Mouse (Mus musculus): ENCODE measurements around the gene Immt. TPM values are rescaled to one million over a fixed set of nuclear protein-coding genes. Genes with fewer than 3 reads are reported as not detected.

Immt gene
- polyA plus RNA-seq, 1 experiment: 111 TPM

- Histone ChIP-seq H3K27me3 (ENCODE audit: control insufficient read depth, insufficient read depth, insufficient read length) (no peaks in the 10 kb centered on the region), H3K36me3 (ENCODE audit: control insufficient read depth, insufficient read depth) (no peaks in the 10 kb centered on the region), H3K4me3 (ENCODE audit: insufficient read depth, poor library complexity, severe bottlenecking) (no peak overlapping the region), H3K79me2 (ENCODE audit: control insufficient read depth, insufficient read depth) (peaks cover 38% of the 10 kb centered on the region), H3K79me3 (ENCODE audit: low read depth) (peaks cover 13% of the 10 kb centered on the region), H3ac (ENCODE audit: control insufficient read depth, insufficient read length, low read depth) (no peak overlapping the region)
- TF ChIP-seq MAX (IDR thresholded peaks at IDR 0.05) (no peak), USF1 (IDR thresholded peaks at IDR 0.05; ENCODE audit: low read depth) (no peak), MYOG (IDR thresholded peaks at IDR 0.05; ENCODE audit: control insufficient read depth, extremely low read depth, insufficient read length) (no peak), MYOD1 (IDR thresholded peaks at IDR 0.05; ENCODE audit: control insufficient read depth, insufficient read length, low read depth) (no peak), CTCF (IDR thresholded peaks at IDR 0.05; ENCODE audit: control insufficient read depth, insufficient read depth, insufficient read length) (no peak), CEBPB (IDR thresholded peaks at IDR 0.05; ENCODE audit: low read depth) (no peak), FOSL1 (IDR thresholded peaks at IDR 0.05; ENCODE audit: insufficient read depth, low read length, poor library complexity, severe bottlenecking) (no peak)
Observed at GRCm38 (mm10) chr6:71823961-71824360, 7.2 kb upstream of the Immt start.

GRCm38 (mm10) chr6:71826869-71827268 lies 4.3 kb upstream of the Immt start, which contains the start of gene Mrpl35:
TSS of gene Mrpl35 (minus strand) at chr6:71826969.
- Histone ChIP-seq H3K27me3 (ENCODE audit: control insufficient read depth, insufficient read depth, insufficient read length) (no peaks in the 10 kb centered on the region), H3ac (ENCODE audit: control insufficient read depth, insufficient read length, low read depth) (no peak within 1 kb of the TSS), H3K79me3 (ENCODE audit: low read depth) (peaks cover 10% of the 10 kb centered on the region), H3K4me3 (ENCODE audit: insufficient read depth, poor library complexity, severe bottlenecking) (no peak within 1 kb of the TSS), H3K36me3 (ENCODE audit: control insufficient read depth, insufficient read depth) (no peaks in the 10 kb centered on the region), H3K79me2 (ENCODE audit: control insufficient read depth, insufficient read depth) (peaks cover 24% of the 10 kb centered on the region)
- no peak for TF ChIP-seq MAX (IDR thresholded peaks at IDR 0.05)
- no peak for TF ChIP-seq CEBPB (IDR thresholded peaks at IDR 0.05; ENCODE audit: low read depth)
- no peak for TF ChIP-seq MYOD1 (IDR thresholded peaks at IDR 0.05; ENCODE audit: control insufficient read depth, insufficient read length, low read depth)
- no peak for TF ChIP-seq CTCF (IDR thresholded peaks at IDR 0.05; ENCODE audit: control insufficient read depth, insufficient read depth, insufficient read length)
- no peak for TF ChIP-seq USF1 (IDR thresholded peaks at IDR 0.05; ENCODE audit: low read depth)
- no peak for TF ChIP-seq MYOG (IDR thresholded peaks at IDR 0.05; ENCODE audit: control insufficient read depth, extremely low read depth, insufficient read length)

- peaks cover 15% of the 10 kb centered on the region for H3K36me3 ChIP-seq (ENCODE audit: control insufficient read depth, insufficient read depth)
- no peak overlapping the region for H3K4me3 ChIP-seq (ENCODE audit: insufficient read depth, poor library complexity, severe bottlenecking)
- TF ChIP-seq MYOG (IDR thresholded peaks at IDR 0.05; ENCODE audit: control insufficient read depth, extremely low read depth, insufficient read length) (no peak), MYOD1 (IDR thresholded peaks at IDR 0.05; ENCODE audit: control insufficient read depth, insufficient read length, low read depth) (no peak), USF1 (IDR thresholded peaks at IDR 0.05; ENCODE audit: low read depth) (no peak), CEBPB (IDR thresholded peaks at IDR 0.05; ENCODE audit: low read depth) (no peak), MAX (IDR thresholded peaks at IDR 0.05) (no peak), CTCF (IDR thresholded peaks at IDR 0.05; ENCODE audit: control insufficient read depth, insufficient read depth, insufficient read length) (no peak), FOSL1 (IDR thresholded peaks at IDR 0.05; ENCODE audit: insufficient read depth, low read length, poor library complexity, severe bottlenecking) (no peak)
- no peaks in the 10 kb centered on the region for H3K27me3 ChIP-seq (ENCODE audit: control insufficient read depth, insufficient read depth, insufficient read length)
- peaks cover 35% of the 10 kb centered on the region for H3K79me2 ChIP-seq (ENCODE audit: control insufficient read depth, insufficient read depth)
- peaks cover 30% of the 10 kb centered on the region for H3K79me3 ChIP-seq (ENCODE audit: low read depth)
- no peak overlapping the region for H3ac ChIP-seq (ENCODE audit: control insufficient read depth, insufficient read length, low read depth)
Observed at GRCm38 (mm10) chr6:71829768-71830167, 1.4 kb upstream of the Immt start.

- peaks cover 30% of the 10 kb centered on the region for H3K36me3 ChIP-seq (ENCODE audit: control insufficient read depth, insufficient read depth)
- TF ChIP-seq USF1 (IDR thresholded peaks at IDR 0.05; ENCODE audit: low read depth) (peak; percentile 98), MAX (IDR thresholded peaks at IDR 0.05) (no peak)
- peak overlapping the region; percentile 97 for H3K4me3 ChIP-seq (ENCODE audit: insufficient read depth, poor library complexity, severe bottlenecking)
- peaks cover 53% of the 10 kb centered on the region for H3K79me2 ChIP-seq (ENCODE audit: control insufficient read depth, insufficient read depth)
- peak overlapping the region; percentile 96 for H3ac ChIP-seq (ENCODE audit: control insufficient read depth, insufficient read length, low read depth)
- H3K27me3 ChIP-seq (ENCODE audit: control insufficient read depth, insufficient read depth, insufficient read length): no peaks in the 10 kb centered on the region
- peaks cover 46% of the 10 kb centered on the region for H3K79me3 ChIP-seq (ENCODE audit: low read depth)
Observed at GRCm38 (mm10) chr6:71831581-71831960, 440 bp downstream of the Immt start.

GRCm38 (mm10) chr6:71836811-71837210 lies 5.7 kb downstream of the Immt start:
- no peak overlapping the region for H3ac ChIP-seq (ENCODE audit: control insufficient read depth, insufficient read length, low read depth)
- no peak overlapping the region for H3K4me3 ChIP-seq (ENCODE audit: insufficient read depth, poor library complexity, severe bottlenecking)
- no peaks in the 10 kb centered on the region for H3K27me3 ChIP-seq (ENCODE audit: control insufficient read depth, insufficient read depth, insufficient read length)
- TF ChIP-seq CEBPB (IDR thresholded peaks at IDR 0.05; ENCODE audit: low read depth): no peak
- TF ChIP-seq MYOD1 (IDR thresholded peaks at IDR 0.05; ENCODE audit: control insufficient read depth, insufficient read length, low read depth): no peak
- TF ChIP-seq CTCF (IDR thresholded peaks at IDR 0.05; ENCODE audit: control insufficient read depth, insufficient read depth, insufficient read length): no peak
- no peak for TF ChIP-seq MAX (IDR thresholded peaks at IDR 0.05)
- no peak for TF ChIP-seq MYOG (IDR thresholded peaks at IDR 0.05; ENCODE audit: control insufficient read depth, extremely low read depth, insufficient read length)
- TF ChIP-seq FOSL1 (IDR thresholded peaks at IDR 0.05; ENCODE audit: insufficient read depth, low read length, poor library complexity, severe bottlenecking): no peak
- TF ChIP-seq USF1 (IDR thresholded peaks at IDR 0.05; ENCODE audit: low read depth): no peak
- peaks cover 91% of the 10 kb centered on the region for H3K79me3 ChIP-seq (ENCODE audit: low read depth)
- H3K36me3 ChIP-seq (ENCODE audit: control insufficient read depth, insufficient read depth): peaks cover 39% of the 10 kb centered on the region
- H3K79me2 ChIP-seq (ENCODE audit: control insufficient read depth, insufficient read depth): peaks cover 100% of the 10 kb centered on the region

- H3K4me3 ChIP-seq (ENCODE audit: insufficient read depth, poor library complexity, severe bottlenecking): no peak overlapping the region
- H3K36me3 ChIP-seq (ENCODE audit: control insufficient read depth, insufficient read depth): peaks cover 40% of the 10 kb centered on the region
- H3K27me3 ChIP-seq (ENCODE audit: control insufficient read depth, insufficient read depth, insufficient read length): no peaks in the 10 kb centered on the region
- peaks cover 96% of the 10 kb centered on the region for H3K79me2 ChIP-seq (ENCODE audit: control insufficient read depth, insufficient read depth)
- peaks cover 72% of the 10 kb centered on the region for H3K79me3 ChIP-seq (ENCODE audit: low read depth)
- no peak for TF ChIP-seq MYOG (IDR thresholded peaks at IDR 0.05; ENCODE audit: control insufficient read depth, extremely low read depth, insufficient read length)
- no peak for TF ChIP-seq MAX (IDR thresholded peaks at IDR 0.05)
- TF ChIP-seq CEBPB (IDR thresholded peaks at IDR 0.05; ENCODE audit: low read depth): no peak
- TF ChIP-seq USF1 (IDR thresholded peaks at IDR 0.05; ENCODE audit: low read depth): no peak
- no peak overlapping the region for H3ac ChIP-seq (ENCODE audit: control insufficient read depth, insufficient read length, low read depth)
Observed at GRCm38 (mm10) chr6:71839815-71840214, 8.7 kb downstream of the Immt start.
